Mouse (Mus musculus) spleen, postnatal 14 days (tissue): Measurements from ENCODE around the gene Irgc1.
"Not testable (repeated sequence)": the region's sequence is repeated elsewhere in the genome, so short reads cannot be mapped to it uniquely, and the experiment has no call there.

ENCODE experiments used
- DNase-seq, 2 experiments: peaks; one replicate each; pipeline ENCODE4 v3.0.0; 2021 to 2022; ENCODE audit warnings: low spot score in 2 of 2

Irgc1 gene

DNA sequence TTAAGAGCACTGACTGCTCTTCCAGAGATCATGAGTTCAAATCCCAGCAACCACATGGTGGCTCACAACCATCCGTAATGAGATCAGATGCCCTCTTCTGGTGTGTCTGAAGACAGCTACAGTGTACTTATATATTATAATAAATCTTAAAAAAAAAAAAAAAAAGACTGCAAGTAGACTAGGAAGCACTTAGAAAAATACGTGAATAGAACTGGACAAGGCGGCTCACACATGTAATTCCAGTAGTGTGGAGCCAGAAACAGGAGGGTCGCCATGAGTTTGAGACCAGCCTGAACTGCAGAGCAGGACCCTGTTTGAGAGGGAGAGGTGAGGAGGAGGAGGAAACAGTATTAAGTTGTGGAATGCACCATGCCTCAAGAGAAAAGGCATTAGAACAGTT, 51.6 kb downstream of the Irgc1 start:
- DNase-seq, result not testable (repeated sequence)

DNA sequence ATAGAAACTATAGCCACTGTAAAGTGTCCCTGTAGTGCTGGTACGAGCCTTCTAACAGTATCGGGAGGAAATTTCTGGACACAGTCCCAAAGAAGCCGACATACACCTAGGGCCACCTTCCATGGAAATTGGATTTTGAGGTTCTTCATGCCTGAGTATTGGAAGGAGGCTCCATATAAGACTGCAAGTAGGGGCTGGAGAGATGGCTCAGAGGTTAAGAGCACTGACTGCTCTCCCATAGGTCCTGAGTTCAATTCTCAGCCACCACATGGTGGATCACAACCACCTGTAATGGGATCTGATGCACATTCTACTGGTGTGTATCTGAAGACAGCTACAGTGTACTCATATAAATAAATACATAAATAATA, 52.0 kb downstream of the Irgc1 start:
- no peak for DNase-seq

DNA sequence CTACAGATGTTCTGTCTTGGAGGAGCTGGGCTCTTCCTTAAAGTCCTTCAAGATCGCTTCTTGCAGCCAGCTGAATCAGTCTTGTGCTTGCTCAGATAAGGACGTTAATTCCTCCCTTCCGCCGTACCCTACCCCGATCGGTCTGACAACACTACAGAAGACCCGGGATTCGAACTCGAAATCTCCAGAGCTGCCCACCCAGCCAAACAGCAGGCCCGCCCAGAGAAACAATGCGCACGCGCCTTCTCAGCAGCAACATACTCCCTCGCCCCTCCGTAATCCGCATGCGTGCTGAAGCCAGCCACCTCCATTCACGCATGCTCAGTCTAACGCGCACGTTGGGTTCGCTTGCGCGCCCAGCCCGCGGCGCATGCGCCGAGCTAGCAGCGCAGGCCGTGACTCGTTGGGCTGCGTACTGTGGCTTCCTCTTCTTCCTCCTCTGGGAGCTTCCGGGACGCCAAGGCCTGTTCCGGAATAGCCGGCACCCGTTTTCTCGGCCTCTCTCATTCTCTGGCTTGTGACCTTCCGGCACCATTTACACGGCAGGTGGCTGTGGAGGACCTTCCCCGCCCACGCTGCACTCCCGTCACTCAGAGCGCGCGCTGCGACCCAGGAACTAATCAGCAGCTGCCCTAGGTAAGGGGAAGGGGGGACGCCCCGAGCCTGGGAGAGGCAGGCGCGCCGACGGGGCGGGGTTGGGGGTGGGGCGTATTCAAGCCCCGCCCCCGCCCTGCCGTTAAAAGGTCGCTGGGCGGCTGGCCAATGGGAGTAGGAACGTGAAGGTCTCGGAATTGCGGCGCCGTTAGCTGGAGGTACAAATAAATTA, 52.6 kb downstream of the Irgc1 start, which contains the start of gene Smg9:
TSS of gene Smg9 (plus strand) at position 364 of the 826 bp plus-strand sequence.
- peak; percentile 92 for DNase-seq

DNA sequence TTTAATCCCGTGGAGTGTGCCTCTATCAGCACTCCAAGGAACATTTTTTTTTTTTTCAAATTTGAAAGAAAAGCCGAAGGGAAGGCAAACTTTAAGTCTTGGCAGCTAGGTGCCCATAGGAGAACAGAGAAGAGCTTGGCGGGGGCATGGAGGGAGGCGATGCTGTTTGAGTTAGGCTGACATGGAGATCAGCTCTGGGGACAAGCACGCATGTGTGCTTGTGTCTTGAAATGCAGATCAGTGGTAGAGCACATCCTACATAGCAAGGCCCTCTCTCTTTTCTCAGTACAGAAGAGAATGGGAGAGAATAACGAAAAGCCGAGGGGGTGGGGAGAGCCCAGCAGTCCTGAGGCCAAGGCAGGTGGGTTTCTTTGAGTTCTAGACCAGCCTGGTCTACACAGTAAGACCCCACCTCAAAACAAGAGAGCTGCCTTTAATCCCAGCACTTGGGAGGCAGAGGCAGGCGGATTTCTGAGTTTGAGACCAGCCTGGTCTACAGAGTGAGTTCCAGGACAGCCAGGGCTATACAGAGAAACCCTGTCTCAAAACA, 53.7 kb downstream of the Irgc1 start:
- no peak for DNase-seq

DNA sequence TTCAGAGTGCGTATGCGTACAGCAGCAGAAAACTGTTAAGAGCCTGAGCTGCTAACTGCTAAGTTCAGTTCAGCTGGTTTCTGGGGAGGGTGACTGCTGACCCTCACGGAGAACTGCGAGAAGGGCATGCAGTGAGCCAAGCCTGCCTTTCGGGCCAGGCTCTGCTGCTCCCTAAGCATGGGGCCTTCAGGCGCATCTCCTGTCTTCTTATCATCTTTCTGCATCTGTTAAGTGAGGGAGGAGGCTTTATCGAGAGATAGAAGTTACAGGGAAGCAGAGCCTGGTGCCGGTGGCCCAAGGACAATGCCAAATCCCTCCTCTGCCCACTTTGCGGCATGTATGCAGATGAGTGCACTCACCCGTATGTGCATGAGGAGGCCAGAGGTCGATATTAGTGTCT, 55.3 kb downstream of the Irgc1 start:
- DNase-seq, result no peak

DNA sequence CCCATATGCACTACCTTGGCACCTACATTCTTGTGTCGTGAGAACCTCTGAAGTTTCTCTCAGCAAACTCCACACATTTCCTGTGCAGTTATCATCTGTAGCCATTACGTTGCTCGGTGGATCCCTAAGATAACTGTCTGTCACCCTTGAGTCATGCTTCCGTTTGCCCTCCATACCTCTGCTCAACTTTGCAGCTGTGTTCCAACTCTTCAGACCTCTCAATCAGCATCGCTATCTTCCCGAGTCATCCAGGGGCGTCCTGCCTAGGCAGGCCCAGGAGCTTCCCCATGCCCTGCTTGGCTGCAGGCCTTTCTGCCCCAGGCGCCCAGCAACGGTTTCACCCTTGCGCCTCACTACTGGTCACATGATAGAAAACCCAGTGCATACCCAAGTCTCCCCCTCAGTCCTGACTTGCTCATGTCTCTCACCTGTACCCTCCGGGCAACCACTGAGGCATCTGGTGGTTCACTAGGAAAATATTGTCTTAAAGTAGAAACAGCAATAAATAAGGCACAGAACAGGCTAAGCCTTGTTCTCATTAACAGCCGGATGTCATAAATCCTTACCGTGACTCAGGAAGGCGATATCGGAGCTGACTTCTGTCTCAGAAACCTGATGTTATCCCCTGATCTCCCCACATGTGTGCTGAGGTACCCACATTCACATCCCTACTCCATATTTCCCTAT, 57.5 kb downstream of the Irgc1 start:
- DNase-seq, result no peak

DNA sequence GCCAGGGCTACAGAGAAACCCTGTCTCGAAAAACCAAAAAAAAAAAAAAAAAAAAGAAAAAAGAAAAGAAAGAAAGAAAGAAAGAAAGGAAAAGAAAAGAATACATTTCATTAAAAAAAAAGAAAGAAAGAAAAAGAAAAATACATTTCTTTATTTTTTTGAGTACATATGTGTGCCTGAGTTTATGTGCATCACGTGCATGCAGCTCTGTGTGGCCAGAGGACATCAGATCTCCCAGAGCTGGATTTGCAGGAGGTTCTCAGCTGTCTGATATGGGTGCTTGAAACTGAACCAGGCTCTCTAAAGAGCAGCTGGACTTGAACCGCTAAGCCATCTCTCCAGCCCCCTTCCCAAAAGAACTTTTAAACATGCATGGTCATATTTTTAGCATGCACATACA, 58.0 kb downstream of the Irgc1 start:
- DNase-seq, result no peak

DNA sequence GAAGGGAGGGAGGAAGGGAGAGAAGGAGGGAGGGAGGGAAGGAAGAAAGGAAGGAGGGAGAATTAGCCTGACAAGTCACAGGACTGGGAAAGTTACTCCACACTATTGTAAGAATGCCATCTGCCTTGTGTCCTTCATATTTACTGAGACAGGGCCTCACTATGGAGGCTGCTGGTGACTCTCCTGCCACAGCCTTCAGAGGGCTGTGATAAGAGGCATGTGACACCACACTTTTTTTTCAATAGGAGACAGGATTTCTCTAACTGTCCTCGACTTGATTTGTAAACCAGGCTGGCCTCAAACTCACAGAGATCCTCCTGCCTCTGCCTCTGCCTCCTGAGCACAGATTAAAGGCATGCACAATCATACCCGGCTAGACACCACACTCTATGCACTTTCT, 60.4 kb downstream of the Irgc1 start:
- no peak for DNase-seq

DNA sequence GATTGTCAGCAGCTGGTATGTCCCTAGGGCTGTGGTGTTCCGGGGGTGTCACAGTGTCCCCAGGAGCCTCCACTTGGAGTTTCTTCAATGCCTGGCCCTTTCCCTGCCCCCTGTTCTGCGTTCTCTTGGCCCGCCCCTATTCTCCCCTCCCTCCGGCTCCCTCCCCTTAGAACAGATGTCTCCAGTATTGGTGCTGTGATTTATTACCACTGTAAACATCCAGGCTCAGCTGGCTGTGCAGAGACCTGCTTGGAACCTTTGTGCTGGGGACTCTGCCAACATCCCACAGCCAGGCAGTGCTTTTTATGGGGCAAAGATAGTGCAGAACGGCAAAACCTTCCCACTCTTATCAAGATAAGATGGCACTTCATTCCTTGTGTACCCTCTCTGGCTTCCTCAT, 61.0 kb downstream of the Irgc1 start:
- DNase-seq, result no peak

DNA sequence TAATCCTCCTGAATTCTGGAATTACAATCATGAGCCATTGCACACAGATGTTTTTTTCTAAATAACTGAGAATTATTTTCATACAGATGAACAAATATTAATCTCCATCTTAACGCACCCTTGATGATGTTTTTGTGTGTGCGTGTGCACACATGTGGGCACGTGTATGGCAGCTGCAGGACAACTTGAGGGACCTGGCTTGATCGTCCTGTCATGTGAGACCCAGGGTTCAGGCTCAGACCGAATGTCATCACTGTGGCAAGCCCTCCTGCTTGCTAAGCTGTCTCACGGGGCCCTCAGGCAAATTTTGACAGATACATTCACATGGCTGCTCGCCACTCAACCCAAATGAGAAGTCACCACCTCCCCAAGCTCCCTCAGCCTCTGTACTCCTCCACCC, 61.6 kb downstream of the Irgc1 start:
- DNase-seq, result no peak

DNA sequence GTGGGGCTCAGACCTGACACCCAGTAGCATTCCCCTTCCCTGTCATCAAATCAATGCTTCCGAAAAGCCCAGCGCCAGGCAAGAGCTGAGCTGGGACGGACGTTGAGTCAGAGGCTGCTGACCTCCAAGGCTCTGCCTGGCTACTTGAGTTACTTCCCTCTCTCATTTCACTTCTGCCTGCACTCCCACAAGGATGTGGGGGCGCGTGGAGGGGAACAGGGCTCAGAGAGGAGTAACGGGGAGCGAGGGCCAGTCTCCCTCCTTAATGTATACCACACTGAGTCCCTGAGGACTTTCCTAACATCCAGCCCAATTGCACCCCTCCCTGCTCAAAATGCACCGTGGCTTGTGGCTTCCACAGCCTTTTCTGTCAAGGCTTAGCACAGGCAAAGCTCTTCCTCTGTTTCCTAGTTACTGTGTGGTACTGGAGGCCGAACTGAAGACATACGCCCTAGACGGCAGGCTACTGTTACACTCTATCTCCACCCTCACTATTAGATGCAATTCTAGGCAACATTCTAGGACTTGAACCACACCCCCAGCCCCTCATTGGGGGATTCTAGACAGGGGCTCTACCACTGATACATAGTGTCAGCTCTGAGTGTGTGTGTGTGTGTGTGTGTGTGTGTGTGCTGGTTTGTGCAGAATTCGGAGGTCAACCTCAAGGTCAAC, 62.4 kb downstream of the Irgc1 start:
- DNase-seq, result no peak

DNA sequence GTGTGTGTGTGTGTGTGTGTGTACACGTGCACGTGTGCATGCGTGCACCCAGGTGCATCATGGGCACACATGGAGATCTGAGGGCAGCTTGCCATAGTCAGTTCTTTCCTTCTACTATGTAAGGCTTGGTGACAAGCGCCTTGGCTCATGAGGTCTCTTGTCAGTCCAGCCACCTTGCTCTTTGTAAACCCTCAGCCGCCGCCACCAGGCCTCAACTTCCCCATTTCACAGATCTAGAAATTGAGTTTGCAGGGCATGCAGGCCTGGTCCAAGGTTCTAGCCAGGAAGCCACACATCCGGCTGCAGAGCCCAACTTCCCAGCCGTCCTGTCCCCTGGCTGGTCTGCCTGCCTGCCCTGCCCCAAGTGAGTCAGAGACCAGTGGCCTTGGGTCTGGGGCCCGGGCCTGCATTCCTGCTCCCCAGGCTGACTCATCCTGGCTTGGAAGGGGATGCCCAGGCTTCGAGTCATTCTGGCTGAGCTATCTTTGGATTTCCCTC, 65.0 kb downstream of the Irgc1 start:
- no peak for DNase-seq

DNA sequence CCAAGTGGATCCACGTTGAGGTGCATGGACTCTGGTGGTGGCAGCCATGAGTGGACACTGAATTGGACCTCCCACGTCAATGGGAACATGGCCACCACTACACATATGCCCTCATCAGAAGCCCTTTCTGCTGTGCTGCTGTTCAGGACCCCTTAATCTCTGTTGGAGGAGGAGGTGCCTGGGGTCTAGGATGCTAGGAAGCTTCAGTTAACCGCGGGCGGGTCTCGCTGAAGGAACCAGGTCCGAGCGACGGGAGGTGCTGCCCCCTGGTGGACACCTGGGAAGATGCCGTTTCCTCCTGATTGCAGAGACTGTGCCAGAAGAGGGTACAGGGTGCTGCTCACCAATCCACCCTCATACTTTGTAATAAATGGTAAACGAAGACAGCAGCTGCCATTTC, 67.3 kb downstream of the Irgc1 start:
- peak; percentile 61 to 81 for DNase-seq

DNA sequence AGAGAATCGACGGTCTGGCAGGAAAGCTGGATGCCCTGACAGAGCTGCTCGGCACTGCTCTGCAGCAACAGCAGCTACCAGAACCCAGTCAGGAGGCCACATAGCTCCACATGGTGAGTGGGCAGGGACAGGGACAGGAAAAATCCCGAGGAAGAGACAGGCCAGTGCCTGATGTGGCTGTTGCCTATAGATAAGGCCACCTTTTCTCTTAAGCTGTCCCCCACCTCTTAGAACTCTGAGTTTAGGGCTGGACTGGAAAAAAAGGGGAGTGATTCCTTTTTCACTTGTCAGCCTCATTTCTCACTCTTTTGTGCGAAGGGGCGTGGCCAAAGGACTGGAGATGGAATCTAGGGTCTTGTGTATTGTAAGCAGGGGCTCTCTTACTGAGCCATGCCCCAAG, 68.0 kb downstream of the Irgc1 start:
- no peak for DNase-seq

DNA sequence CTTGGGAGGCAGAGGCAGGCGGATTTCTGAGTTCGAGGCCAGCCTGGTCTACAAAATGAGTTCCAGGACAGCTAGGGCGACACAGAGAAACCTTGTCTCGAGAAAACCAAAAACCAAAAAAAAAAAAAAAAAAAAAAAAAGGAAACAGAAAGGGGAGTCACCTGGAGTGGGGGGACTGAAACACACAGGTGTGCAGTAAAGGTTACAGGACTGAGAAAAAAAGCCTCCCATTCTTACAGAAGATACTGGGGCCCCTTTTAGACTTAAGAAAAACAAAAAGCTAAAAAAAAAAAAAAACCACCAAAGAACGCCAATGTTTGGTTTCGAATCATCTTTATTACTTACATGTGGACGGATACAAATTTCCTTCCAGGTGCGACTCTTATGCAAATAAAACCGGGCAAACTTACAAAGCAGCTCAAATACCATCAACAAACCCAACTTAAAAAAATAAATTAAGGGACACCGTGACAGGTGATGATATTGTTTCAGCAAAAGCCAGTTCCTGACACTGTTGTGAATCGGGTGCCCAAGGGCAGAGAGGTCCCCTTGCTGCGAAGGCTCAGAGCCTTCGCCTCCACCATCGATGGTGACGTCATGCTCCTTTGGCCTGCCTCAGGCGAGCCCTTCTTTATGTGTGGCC, 69.2 kb downstream of the Irgc1 start:
- DNase-seq, result no peak
